Mouse (Mus musculus) brain, embryonic 18.5 days (tissue): ENCODE data around the gene 1500015O10Rik.

Source experiments
- DNase-seq: peaks from one replicate; pipeline ENCODE4 v3.0.0-alpha.2; 2012; ENCODE audit warnings: low read depth, low spot score

The 1500015O10Rik gene

DNA sequence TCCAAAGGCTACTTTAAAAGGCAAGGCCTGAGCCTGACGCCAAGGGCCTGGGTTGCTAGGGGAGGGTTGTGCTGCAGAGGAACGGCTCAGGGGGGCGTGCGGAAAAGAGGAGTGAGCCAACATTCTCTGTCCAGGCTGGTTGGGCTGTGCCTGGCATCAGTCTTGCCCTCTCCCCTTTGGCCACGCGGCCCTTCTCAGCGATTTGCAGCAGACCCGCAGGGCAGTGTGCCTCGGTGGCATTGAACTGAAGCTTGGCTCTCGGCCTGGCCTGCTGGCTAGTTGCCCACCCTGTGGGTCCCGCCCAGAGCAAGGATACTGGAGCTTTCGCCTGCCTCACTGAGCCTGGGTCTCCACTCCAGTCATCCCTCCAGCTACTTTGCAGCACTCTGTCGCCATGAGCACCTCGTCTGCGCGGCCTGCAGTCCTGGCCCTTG is at the start of gene 1500015O10Rik:
Gene 1500015O10Rik (plus strand): TSS at position 112 of the 434 bp plus-strand sequence.
- DNase-seq: peak; percentile 49

DNA sequence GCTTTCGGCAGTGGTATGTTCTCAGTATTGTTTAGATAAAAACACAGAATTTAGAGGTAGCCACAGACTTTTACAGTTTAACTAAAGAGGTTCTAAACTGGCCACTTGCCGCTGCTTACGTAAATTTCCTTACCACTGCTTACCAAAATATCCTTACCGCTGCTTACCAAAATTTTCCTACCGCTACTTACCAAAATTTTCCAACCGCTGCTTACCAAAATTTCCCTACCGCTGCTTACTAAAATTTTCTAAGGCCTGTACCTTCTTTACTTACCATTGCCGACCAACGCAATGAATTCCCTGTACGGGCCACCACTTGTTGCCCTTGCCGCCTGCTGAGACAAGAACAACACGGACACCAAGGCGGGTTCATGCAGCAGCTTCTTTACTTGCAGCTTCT is 40.4 kb upstream of the 1500015O10Rik start:
- no peak for DNase-seq

GRCm38 (mm10) chr1:43690507-43690906 is 39.9 kb upstream of the 1500015O10Rik start:
- no peak for DNase-seq

GRCm38 (mm10) chr1:43694076-43694475 is 36.3 kb upstream of the 1500015O10Rik start:
- DNase-seq: no peak

DNA sequence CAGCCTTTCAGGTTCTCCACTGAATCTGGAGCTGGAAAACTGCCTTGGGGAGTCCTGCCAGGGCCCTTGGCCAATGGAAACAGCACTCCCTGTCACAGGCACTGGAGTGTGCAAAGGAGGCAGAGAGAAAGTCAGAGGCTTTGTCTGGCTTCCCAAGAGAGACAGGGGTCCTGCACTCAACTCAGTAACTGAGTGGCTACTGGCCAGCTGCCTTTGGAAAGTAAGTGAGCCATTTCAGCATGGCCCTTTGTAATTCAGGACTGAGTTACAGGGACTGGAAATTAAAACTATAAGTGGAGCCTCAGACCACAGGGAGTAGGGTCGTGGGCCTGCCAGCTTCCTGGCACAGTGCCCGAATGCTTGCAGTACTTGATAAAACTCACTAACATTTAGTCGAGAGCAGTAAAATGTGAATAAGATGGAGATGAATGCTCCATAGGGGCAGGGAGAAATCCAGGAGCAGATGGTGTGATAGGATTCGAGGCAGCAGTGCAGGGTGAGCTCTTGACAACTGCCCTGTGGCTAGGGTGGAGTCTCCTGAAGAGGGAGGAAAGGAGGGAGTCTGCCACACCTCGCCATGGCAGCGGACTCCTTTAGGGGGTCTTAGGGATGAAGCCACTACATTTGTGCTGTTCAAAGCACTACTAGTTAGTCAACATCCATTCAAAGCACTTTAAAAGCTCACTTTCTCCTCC is 35.4 kb upstream of the 1500015O10Rik start:
- DNase-seq: peak; percentile 69

DNA sequence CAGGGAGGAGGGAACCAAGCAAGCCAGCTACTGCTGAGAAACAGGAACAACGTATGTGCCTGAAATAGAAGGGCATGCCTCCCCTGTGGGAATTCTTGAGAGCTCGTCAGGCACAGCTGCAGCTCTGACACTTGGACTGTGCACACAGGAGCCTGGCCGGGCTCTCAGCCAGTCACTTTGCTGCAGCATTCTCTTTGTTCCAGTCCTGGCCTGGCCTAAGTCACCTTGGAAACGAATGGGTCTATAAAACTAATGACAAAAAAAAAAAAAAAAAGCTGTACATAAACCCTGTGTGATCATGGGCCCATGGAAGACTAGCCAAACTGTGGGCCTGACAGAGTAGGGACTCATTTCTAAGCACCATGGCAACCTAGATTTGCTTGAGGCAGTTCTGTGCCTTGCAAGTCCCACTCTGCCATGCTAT is 31.8 kb upstream of the 1500015O10Rik start:
- DNase-seq: peak; percentile 51

- no peak for DNase-seq
Observed at GRCm38 (mm10) chr1:43714841-43715240, 15.6 kb upstream of the 1500015O10Rik start.

DNA sequence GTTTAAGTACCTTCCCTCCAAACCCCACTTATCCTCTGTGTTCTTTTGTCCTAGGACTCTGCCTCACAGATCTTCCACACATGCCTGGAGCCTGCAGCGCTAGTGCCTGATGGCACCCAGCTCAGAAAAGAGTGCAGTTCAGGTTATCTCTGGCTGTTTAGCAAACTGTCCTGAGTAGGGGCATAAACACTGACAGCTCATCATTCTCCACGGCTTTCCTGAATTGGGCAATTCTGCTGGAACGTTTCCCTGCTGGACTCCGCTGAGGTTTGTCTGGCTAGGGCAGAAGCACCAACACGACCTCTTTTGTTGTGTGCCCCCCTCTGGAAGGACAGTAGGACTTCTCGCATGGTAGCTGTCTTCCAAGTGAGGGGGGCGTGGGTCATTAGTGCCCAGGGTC is 12.4 kb upstream of the 1500015O10Rik start:
- DNase-seq: no peak

DNA sequence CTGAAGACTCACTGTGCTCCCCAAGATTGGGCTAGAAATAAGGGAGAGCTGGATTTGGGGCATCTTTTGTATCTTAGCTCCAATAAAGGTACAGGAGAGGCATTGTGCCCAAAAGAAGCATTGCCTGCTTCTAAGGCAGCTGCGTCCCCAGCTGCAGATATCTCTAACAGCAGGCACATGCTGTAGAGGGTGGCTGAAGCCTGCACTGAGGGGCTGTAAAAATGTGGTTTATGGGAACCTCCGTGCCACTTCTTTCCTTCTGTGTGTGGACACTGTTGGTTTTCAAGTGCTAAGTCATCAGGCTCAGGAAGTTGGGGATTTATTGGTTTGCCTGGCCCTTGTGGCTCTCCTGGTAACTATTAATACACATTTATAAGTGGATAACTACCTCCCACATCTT is 11.6 kb upstream of the 1500015O10Rik start:
- no peak for DNase-seq

DNA sequence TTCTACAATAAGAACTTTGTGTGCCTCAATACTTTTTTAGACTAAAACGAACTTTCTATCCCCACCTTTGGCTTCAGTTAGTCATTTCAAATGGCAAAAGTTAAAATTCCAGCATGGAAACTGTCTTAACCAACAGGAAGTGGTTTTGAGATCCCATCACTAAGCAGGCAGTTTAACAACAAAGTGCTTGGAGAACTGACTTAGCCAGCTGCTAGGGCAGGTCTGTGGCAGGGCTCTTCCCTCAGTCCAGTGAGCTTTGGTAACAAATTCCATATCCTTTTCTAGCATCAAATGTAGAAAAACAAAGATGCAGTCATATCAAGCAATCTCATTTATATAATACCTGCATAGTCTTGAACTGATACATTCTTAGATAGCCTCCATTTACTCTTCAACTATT is 7.9 kb upstream of the 1500015O10Rik start:
- DNase-seq: no peak

GRCm38 (mm10) chr1:43732100-43732499 is 1.7 kb downstream of the 1500015O10Rik start:
- no peak for DNase-seq

DNA sequence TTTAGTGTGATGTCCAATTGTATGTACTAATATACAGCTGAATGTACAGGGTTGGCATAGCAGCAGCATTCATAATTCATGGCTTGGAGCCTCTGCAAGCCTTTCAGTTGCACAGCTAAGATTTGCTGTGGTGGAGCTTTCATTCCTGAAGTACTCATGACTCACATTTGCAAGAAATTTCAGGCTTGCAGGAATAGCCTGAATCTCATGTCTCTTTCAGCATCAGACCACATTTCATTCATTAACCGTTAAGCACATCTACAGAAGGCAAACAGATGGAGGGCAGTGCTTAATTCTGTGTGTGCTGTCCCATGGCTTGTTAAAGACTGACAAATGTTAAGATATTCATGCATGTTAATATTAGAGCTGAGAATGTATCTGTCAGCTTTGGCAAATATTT is 2.3 kb downstream of the 1500015O10Rik start:
- DNase-seq: peak; percentile 39

- peak; percentile 43 for DNase-seq
Observed at GRCm38 (mm10) chr1:43737812-43738518, 7.6 kb downstream of the 1500015O10Rik start.

DNA sequence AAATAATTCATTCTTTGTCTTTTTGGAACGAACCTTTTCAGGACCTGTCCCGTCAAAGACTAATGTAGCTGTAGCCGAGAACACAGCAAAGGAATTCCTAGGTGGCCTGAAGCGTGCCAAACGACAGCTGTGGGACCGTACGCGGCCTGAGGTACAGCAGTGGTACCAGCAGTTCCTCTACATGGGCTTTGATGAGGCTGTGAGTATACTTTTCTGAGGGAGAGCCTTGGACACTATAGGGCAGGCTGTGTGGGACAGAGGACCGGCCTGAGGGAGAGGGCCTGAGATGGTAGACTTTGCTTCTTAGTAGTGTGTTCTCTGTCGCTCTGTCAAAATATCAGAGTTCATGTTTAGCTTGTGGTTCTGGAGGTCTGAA is 8.1 kb downstream of the 1500015O10Rik start:
- DNase-seq: no peak

DNA sequence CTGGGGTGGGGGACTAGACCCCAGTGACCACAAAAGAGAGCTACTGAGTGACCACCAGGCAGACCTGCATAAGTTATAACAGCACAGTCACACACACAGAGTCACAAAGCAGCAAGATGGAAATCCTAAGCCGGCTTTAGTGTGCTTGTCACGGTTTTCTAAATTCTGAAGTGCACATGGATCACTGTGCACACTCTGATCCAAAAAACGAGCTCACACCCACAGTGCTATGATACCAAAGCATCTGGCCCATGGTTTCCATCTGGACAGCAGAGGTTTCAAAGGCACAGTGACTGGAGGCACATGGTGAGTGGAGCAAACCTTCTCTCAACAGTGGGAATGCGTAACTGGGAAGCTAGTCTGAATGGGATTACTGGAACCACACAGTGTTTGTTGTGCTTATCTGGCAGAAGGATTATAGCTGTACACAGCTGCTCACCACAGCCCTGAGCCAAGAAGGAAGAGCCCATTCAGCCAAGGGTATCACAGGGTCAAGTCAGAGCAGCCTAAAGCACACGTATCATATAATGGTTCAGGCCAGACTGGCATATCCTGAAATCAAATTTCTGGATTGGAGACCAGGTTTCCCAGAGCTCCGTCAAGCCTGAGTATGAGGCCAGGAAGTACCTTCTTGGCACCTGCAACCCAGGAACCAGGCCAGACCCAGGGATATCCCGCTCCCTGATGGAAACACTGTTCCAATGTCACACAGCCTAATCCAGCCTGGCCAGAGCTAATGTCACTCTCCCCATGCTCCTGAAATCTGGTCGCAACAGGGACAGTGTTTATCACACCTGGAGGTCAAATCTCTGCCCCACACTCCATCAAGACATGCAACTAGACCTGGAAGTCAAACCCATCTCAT is 24.3 kb downstream of the 1500015O10Rik start:
- DNase-seq: no peak

- DNase-seq: no peak
Observed at GRCm38 (mm10) chr1:43760085-43760484, 29.7 kb downstream of the 1500015O10Rik start.

DNA sequence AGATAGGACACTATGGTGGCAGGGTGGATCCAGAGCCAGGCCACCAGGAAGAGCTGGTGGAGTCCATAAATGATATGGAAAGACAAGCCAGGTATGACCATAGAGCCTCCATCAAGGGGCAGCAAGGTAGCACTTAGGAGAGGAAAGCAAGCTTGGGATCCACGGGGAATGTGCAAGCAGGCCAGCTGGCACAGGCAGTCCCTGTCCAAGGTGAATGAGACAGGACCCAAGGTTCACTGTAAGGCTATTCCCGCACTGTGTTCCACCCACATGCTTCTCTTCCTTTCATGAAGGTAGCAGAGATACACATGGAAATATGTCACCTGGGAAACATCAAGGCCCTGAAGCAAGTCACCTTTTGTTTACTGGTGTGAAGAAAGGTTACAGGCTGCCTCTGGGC is 34.1 kb downstream of the 1500015O10Rik start:
- no peak for DNase-seq

DNA sequence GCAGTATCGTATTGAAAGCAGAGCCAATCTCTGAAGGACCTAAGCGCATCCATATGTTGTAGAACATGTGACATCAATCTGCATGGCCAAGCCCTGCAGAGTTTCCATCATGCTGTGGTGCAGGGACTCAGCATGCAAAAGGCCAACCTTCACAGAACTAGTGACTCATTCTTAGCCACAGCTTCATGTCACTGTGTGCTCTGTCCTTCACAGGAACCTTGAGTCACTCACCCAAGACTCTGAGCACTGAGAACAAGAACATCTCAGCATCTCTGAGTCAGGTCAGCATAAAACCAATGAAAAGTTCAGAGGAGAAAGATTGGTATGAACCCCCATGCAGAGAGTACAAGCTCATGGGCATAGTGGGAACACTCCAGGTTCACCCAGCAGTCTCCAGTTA is 35.9 kb downstream of the 1500015O10Rik start:
- DNase-seq: no peak

GRCm38 (mm10) chr1:43768385-43768990 is 38.1 kb downstream of the 1500015O10Rik start:
- DNase-seq: no peak

- DNase-seq: no peak
Observed at GRCm38 (mm10) chr1:43769348-43769747, 38.9 kb downstream of the 1500015O10Rik start.

GRCm38 (mm10) chr1:43770032-43770431 is 39.6 kb downstream of the 1500015O10Rik start:
- no peak for DNase-seq

DNA sequence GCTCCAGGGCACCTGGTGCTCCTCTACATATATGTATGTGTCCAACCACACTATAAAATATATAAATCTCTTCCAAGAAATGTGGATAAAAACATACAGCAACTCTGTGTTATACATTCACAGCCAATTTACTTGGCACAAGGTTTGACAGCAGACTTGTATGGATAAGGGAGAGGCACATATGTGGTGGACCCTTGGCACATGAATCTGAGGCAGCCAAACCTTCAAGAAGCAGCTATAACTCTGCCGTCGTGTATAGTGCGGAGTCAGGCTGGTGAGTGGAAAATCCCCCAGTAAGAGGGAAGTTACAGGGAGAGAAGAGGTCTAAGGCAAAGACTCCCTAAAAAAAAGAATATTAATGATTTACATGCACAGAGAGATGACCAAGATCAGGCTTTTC is 42.3 kb downstream of the 1500015O10Rik start:
- peak; percentile 16 for DNase-seq
